Mouse (Mus musculus) liver (tissue): ENCODE results near the gene Sema5a.

ENCODE experiments used
- DNase-seq: peaks from one replicate; pipeline ENCODE4 v3.0.0-alpha.2; 2020; ENCODE audit warnings: mixed read lengths

Gene Sema5a

GRCm38 (mm10) chr15:32311287-32311686 is 66.7 kb downstream of the Sema5a start:
- no peak for DNase-seq

- no peak for DNase-seq
Measured at GRCm38 (mm10) chr15:32317074-32317473, 72.5 kb downstream of the Sema5a start.

GRCm38 (mm10) chr15:32320739-32321138 is 76.1 kb downstream of the Sema5a start:
- DNase-seq, result no peak

GRCm38 (mm10) chr15:32322455-32323220 is 78.0 kb downstream of the Sema5a start:
- no peak for DNase-seq

GRCm38 (mm10) chr15:32323224-32323623 is 78.6 kb downstream of the Sema5a start:
- DNase-seq, result no peak

- no peak for DNase-seq
Measured at GRCm38 (mm10) chr15:32324105-32324504, 79.5 kb downstream of the Sema5a start.

- no peak for DNase-seq
Measured at GRCm38 (mm10) chr15:32328370-32329004, 83.9 kb downstream of the Sema5a start.

- no peak for DNase-seq
Measured at GRCm38 (mm10) chr15:32329670-32330330, 85.2 kb downstream of the Sema5a start.

GRCm38 (mm10) chr15:32330427-32330826 is 85.8 kb downstream of the Sema5a start:
- DNase-seq, result no peak

GRCm38 (mm10) chr15:32331037-32331436 is 86.4 kb downstream of the Sema5a start:
- no peak for DNase-seq

GRCm38 (mm10) chr15:32333456-32333855 is 88.8 kb downstream of the Sema5a start:
- no peak for DNase-seq

- no peak for DNase-seq
Measured at GRCm38 (mm10) chr15:32337810-32338209, 93.2 kb downstream of the Sema5a start.

- no peak for DNase-seq
Measured at GRCm38 (mm10) chr15:32338721-32339290, 94.2 kb downstream of the Sema5a start.

GRCm38 (mm10) chr15:32339426-32339825 is 94.8 kb downstream of the Sema5a start:
- no peak for DNase-seq

GRCm38 (mm10) chr15:32341423-32341822 is 96.8 kb downstream of the Sema5a start:
- no peak for DNase-seq

GRCm38 (mm10) chr15:32343544-32343943 is 98.9 kb downstream of the Sema5a start:
- DNase-seq, result no peak

- no peak for DNase-seq
Measured at GRCm38 (mm10) chr15:32347315-32347714, 102.7 kb downstream of the Sema5a start.

- no peak for DNase-seq
Measured at GRCm38 (mm10) chr15:32349276-32349675, 104.7 kb downstream of the Sema5a start.

- no peak for DNase-seq
Measured at GRCm38 (mm10) chr15:32352995-32353394, 108.4 kb downstream of the Sema5a start.

- DNase-seq, result no peak
Measured at GRCm38 (mm10) chr15:32353513-32353912, 108.9 kb downstream of the Sema5a start.

- DNase-seq, result no peak
Measured at GRCm38 (mm10) chr15:32356805-32357204, 112.2 kb downstream of the Sema5a start.

- DNase-seq, result no peak
Measured at GRCm38 (mm10) chr15:32367841-32368240, 123.2 kb downstream of the Sema5a start.

- no peak for DNase-seq
Measured at GRCm38 (mm10) chr15:32370914-32371313, 126.3 kb downstream of the Sema5a start.

- DNase-seq, result no peak
Measured at GRCm38 (mm10) chr15:32371385-32371784, 126.8 kb downstream of the Sema5a start.
